Mouse (Mus musculus) testis, postnatal 10 days (tissue): ENCODE data around the gene Gm13698.
A peak's percentile ranks its signal among the peaks of the same experiment; 100 is the strongest.
"Not testable (repeated sequence)": the region's sequence is repeated elsewhere in the genome, so short reads cannot be mapped to it uniquely, and the experiment has no call there.

Experiments used
- DNase-seq: peaks from one replicate; pipeline ENCODE4 v3.0.0; 2021; ENCODE audit warnings: low spot score

Gene Gm13698

GRCm38 (mm10) chr2:83955393-83955792 lies at the start of gene Gm13698:
Gm13698 (plus strand) TSS chr2:83955693.
- not testable (repeated sequence) for DNase-seq

DNA sequence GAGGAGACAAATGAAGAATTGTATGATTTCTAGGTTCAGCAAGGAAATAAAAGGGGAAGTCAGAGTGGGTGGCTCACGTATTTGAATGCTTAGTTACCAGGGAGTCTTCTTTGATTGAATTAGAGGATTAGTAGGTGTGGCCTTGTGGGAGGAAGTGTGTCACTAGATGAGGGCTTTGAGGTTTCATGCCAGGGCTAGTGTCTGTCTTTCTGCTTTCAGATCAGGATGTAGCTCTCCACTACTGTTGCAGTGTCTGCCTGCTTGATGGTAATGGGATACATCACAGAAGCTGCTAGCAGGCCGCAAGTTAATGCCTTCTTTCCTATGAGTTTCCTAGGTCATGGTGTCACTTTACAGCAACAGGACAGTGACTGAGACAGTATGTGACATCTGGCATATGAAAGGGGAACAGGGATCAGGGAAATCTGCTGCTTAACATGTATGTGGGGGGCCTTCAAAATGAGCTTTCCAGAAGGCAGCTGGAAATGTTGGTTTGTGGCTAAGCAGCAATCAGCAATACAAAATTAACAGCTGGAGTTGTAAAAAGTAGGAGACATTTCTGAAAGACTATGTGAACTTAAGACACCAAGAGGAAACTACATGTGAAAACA lies 25.9 kb upstream of the Gm13698 start:
- no peak for DNase-seq

- DNase-seq, result peak; percentile 55
These were observed 14.5 kb upstream of the Gm13698 start, which contains the start of gene Zswim2 for GRCm38 (mm10) chr2:83940931-83941361. Zswim2 (minus strand) TSS chr2:83941228.

- no peak for DNase-seq
These were observed 14.1 kb upstream of the Gm13698 start for GRCm38 (mm10) chr2:83941378-83941777.

- no peak for DNase-seq
These were observed 13.7 kb upstream of the Gm13698 start for GRCm38 (mm10) chr2:83941792-83942191.

- not testable (repeated sequence) for DNase-seq
These were observed 5.7 kb downstream of the Gm13698 start, which contains the start of gene Gm13693 for GRCm38 (mm10) chr2:83961203-83961602. Gm13693 (plus strand) TSS chr2:83961503.

- DNase-seq, result not testable (repeated sequence)
These were observed 11.5 kb downstream of the Gm13698 start, which contains the start of gene Gm13695 for GRCm38 (mm10) chr2:83967013-83967412. Gm13695 (plus strand) TSS chr2:83967313.

GRCm38 (mm10) chr2:83972823-83973222 lies 17.3 kb downstream of the Gm13698 start, which contains the start of gene Gm13696:
Gm13696 (plus strand) TSS chr2:83973123.
- not testable (repeated sequence) for DNase-seq

DNA sequence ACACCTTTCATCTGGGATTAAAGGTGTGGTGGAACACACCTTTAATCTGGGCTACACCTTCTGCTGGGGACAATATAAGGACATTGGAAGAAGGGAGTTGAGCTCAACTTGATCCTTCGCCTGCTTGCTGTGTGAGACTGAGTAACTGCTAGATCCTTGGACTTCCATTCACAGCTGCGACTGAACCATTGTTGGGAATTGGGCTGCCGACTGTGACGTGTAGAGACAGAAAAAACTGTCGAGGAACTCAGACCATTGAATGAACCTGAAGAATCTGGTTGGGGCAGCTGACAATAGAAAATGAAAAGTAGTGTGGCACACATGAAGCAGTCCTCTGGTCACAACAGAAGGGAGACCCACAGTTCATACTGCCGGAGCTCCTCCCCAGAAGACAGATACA lies 23.1 kb downstream of the Gm13698 start, which contains the start of gene Gm13694:
Gene Gm13694, plus strand, starts transcription at position 301 of the 400 bp plus-strand sequence.
- DNase-seq, result not testable (repeated sequence)

GRCm38 (mm10) chr2:83984443-83984842 lies 28.9 kb downstream of the Gm13698 start, which contains the start of gene Gm13697:
Gm13697 (plus strand) TSS chr2:83984743.
- not testable (repeated sequence) for DNase-seq

GRCm38 (mm10) chr2:83990253-83990652 lies 34.8 kb downstream of the Gm13698 start, which contains the start of gene Gm13691:
Gm13691 (plus strand) TSS chr2:83990553.
- DNase-seq, result not testable (repeated sequence)

GRCm38 (mm10) chr2:83993639-83994255 lies 38.3 kb downstream of the Gm13698 start:
- DNase-seq, result not testable (repeated sequence)

GRCm38 (mm10) chr2:83994526-83994925 lies 39.0 kb downstream of the Gm13698 start:
- DNase-seq, result not testable (repeated sequence)
